Mouse (Mus musculus): ENCODE measurements around the gene Fam117a. TPM values are rescaled to one million over a fixed set of nuclear protein-coding genes. Genes with fewer than 3 reads are reported as not detected.

Fam117a gene
- 9.6 and 10.7 TPM in 2 replicates for polyA plus RNA-seq (2015; fragmentation: Nextera tagmentation; extraction: Ambion mirVana)

DNA sequence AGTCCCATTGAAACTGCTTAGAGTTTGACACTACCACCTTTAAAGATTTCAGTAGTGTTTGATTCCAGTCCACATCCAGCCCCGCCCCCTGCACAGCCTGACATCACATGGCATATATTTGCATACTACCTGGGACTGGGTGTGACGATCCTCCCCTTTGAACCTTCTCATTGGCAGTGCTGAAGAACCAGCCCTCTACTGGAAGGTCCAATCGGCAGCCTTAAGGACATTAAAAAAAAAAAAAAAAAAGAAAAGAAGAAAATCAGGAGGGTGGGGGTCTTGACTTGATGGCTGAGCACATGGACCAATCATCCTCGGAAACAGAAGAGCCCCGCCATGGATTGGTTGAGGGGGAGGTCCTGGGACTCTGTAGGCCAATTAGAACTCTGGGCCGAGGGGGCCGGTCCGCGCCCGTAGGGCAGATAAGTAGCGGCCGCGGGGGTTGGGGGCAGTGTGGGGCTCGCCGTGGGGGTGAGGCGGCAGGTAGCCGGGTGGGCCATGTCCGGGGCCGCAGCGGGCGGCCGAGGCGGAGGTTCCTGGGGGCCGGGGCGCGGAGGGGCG lies at the start of gene Fam117a:
Fam117a (plus strand) TSS at position 451 of the 561 bp plus-strand sequence.
- peaks cover 19% of the 10 kb centered on the region for H3K4me1 ChIP-seq (replicated peaks)
- WGBS = under 1% methylated on average over 27 of the region's 27 CpGs
- peak within 1 kb of the TSS; percentile 82 for H3K9ac ChIP-seq
- peak; percentile 98 for ATAC-seq
- H3K9me3 ChIP-seq = no peaks in the 10 kb centered on the region
- H3K4me3 ChIP-seq (replicated peaks) = peak within 1 kb of the TSS; percentile 99
- no peaks in the 10 kb centered on the region for H3K27me3 ChIP-seq (replicated peaks)
- peak within 1 kb of the TSS; percentile 85 for H3K4me2 ChIP-seq (replicated peaks)
- H3K27ac ChIP-seq = peak within 1 kb of the TSS; percentile 66
- H3K36me3 ChIP-seq = no peaks in the 10 kb centered on the region

DNA sequence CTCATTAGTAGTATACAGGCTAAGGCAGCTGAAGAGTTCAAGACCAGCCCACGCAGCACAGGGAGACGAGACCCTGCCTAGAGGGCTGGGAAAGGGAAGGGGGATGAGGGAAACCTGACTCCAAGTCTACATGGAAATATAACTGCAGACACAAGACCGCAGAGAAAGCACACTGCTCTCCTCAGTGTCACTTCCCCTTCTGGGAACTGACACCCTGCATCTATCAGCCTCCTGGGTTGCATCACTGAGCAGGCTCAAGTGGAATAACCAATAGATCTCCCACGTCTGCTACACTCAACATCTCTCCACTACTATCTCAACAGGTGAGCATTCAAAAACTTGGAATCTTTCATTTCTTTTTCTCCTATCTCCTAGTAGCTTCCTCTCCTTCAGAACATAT lies 44.8 kb upstream of the Fam117a start:
- Histone ChIP-seq H3K27me3 (replicated peaks) (no peaks in the 10 kb centered on the region), H3K4me3 (replicated peaks) (no peak overlapping the region), H3K27ac (no peak overlapping the region), H3K4me1 (replicated peaks) (no peaks in the 10 kb centered on the region), H3K36me3 (peaks cover 38% of the 10 kb centered on the region), H3K9me3 (no peaks in the 10 kb centered on the region), H3K4me2 (replicated peaks) (no peak overlapping the region), H3K9ac (no peak overlapping the region)
- ATAC-seq = no peak
- WGBS = 72% methylated on average over 4 of the region's 4 CpGs

DNA sequence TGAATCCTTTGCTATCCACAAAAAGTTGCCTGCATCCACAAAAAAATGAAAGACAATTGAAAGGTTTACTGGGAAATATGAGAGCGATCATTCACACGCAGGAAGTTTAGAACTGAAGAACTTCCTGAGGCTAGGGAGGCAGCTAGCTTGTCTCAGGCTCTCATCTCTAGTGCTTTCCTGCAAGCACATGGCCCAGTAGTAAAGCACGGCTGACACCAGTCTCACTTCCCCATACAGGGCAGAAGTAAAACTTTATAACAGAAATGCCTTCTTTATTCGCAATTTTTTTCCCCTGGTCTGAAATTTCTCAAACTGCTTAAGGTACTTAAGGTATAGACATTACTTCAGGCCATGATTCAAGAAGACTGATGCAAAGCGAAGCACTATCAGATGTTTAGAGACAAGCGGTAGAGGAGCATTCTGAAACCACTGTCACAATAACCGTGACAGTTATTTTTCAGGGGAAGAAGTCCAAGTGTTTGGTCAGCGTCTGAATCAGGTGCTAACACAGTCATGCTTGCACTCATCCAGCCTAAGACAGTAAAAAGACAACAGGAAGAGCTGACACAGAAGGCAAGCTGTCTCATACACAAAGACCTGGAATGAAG lies 43.7 kb upstream of the Fam117a start:
- Histone ChIP-seq H3K4me2 (replicated peaks) (no peak overlapping the region), H3K4me3 (replicated peaks) (no peak overlapping the region), H3K9ac (no peak overlapping the region), H3K27me3 (replicated peaks) (no peaks in the 10 kb centered on the region), H3K4me1 (replicated peaks) (no peaks in the 10 kb centered on the region), H3K36me3 (peaks cover 38% of the 10 kb centered on the region), H3K27ac (no peak overlapping the region), H3K9me3 (no peaks in the 10 kb centered on the region)
- no peak for ATAC-seq
- 85% methylated on average over 8 of the region's 8 CpGs for WGBS

DNA sequence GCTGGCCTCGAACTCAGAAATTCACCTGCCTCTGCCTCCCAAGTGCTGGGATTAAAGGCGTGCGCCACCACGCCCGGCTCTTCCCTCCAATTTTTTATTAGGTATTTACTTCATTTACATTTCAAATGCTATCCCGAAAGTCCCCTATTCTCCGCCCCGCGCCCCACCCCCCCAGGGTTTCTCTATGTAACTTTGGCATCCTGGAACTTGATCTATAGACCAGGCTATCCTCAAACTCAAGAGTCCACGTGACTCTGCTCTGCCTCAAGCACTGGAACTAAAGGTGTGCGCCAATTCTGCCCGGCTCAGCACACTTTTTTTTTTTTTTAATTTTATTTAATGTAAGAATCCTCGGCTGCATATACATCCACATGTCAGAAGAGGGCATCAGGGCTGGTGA lies 41.1 kb upstream of the Fam117a start:
- no peak for ATAC-seq
- Histone ChIP-seq H3K27me3 (replicated peaks) (no peaks in the 10 kb centered on the region), H3K9ac (no peak overlapping the region), H3K27ac (no peak overlapping the region), H3K4me3 (replicated peaks) (no peak overlapping the region), H3K4me1 (replicated peaks) (no peaks in the 10 kb centered on the region), H3K36me3 (peaks cover 39% of the 10 kb centered on the region), H3K9me3 (no peaks in the 10 kb centered on the region), H3K4me2 (replicated peaks) (no peak overlapping the region)
- 91% methylated on average over 13 of the region's 13 CpGs for WGBS

DNA sequence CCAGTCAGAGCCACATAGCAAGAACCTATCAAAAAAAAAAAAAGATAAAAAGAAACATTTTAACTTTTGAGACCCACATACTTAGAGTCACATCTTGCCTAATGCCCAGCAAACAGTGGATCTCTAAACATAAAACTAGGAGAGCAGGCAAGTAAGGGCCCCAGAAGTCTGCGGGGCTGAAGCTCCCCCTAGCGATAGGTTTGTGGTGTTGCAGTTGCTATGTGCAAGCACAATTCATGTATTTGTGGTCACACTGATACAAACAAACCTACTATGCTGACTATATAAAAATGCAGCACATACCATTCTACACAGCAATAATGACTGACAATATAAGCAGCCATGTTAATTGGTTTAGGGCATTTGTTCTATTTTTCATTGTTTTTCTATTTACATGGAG lies 38.7 kb upstream of the Fam117a start:
- 20% methylated on average over 2 of the region's 2 CpGs for WGBS
- no peak for ATAC-seq
- peaks cover 36% of the 10 kb centered on the region for H3K36me3 ChIP-seq

DNA sequence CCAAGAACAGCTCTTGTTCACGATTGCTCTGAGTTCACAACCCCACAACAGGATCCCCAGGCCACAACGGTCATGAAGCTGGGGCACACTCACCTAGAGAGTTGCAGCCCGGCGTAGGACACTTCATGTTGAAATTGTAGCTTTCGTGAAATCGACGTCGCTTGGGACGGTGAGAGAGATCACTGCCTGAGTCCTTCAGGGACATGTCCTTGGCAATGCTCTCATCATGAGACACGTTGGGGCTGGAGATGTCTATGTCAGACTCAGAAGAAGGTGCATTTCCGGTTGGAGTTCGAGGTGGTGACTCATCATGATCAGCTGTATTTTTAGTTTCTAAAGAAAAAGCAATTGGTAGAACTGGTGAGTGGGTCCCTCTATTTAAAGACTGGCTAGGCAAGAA lies 36.9 kb upstream of the Fam117a start:
- H3K4me2 ChIP-seq (replicated peaks) = no peak overlapping the region
- 0 out of 2 replicates have a peak, but pooled peaks cover 2% of the 10 kb centered on the region for H3K4me1 ChIP-seq (replicated peaks)
- H3K4me3 ChIP-seq (replicated peaks) = no peak overlapping the region
- WGBS = 91% methylated on average over 12 of the region's 12 CpGs
- H3K9me3 ChIP-seq = no peaks in the 10 kb centered on the region
- H3K36me3 ChIP-seq = peaks cover 25% of the 10 kb centered on the region
- no peak overlapping the region for H3K9ac ChIP-seq
- no peak overlapping the region for H3K27ac ChIP-seq
- no peaks in the 10 kb centered on the region for H3K27me3 ChIP-seq (replicated peaks)
- ATAC-seq = no peak

More for the DNA sequence above, 38.7 kb upstream of the Fam117a start:
- H3K4me3 ChIP-seq (replicated peaks) = no peak overlapping the region
- H3K9me3 ChIP-seq = no peaks in the 10 kb centered on the region
- H3K4me1 ChIP-seq (replicated peaks) = 0 out of 2 replicates have a peak, but pooled peaks cover 2% of the 10 kb centered on the region
- H3K9ac ChIP-seq = no peak overlapping the region
- no peak overlapping the region for H3K4me2 ChIP-seq (replicated peaks)
- H3K27me3 ChIP-seq (replicated peaks) = no peaks in the 10 kb centered on the region
- no peak overlapping the region for H3K27ac ChIP-seq

DNA sequence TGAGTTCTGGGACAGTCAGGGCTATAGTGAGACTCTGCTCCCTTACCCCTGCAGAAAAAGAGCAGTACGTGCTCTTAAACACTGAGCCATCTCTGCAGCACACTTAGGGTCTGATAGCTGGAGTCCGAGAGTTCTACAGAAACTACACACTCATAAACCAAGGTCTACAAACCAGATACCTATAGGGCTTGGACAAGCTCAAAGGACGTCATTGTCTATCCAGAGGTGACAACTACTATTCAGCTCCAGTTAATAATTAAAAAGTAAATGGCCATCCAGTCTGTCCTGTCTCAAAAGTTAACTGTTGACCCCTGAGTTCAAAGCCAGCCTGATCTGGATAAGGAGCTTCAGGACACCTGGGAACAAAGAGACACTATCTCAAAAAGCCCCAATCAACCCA lies 35.0 kb upstream of the Fam117a start:
- H3K9me3 ChIP-seq = no peaks in the 10 kb centered on the region
- H3K27ac ChIP-seq = peak overlapping the region; percentile 74
- 79% methylated on average over 3 of the region's 3 CpGs for WGBS
- H3K4me1 ChIP-seq (replicated peaks) = peaks cover 4% of the 10 kb centered on the region; the same call in 1 of the 2 replicates
- no peak overlapping the region for H3K9ac ChIP-seq
- H3K4me2 ChIP-seq (replicated peaks) = no peak overlapping the region
- no peak overlapping the region for H3K4me3 ChIP-seq (replicated peaks)
- H3K36me3 ChIP-seq = peaks cover 25% of the 10 kb centered on the region
- no peaks in the 10 kb centered on the region for H3K27me3 ChIP-seq (replicated peaks)
- peak; percentile 93 for ATAC-seq

DNA sequence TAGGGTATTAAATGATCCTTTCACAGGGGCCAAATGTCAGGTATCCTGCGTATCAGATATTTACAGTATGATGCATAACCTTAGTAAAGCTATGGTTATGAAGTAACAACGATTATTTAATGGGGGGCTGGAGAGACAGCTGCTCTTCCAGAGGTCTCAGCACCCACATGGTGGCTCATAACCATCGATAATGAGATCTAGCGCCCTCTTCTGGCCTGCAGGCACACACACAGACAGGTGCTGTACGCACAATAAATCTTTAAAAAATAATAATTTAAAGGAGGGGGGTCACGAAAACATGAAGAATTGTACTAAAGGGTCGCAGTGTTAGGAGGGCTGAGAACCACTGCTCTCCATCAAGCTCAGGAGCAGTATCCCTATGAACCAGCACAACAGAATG lies 31.2 kb upstream of the Fam117a start:
- Histone ChIP-seq H3K36me3 (peaks cover 6% of the 10 kb centered on the region), H3K27ac (no peak overlapping the region), H3K27me3 (replicated peaks) (no peaks in the 10 kb centered on the region), H3K4me2 (replicated peaks) (no peak overlapping the region), H3K9ac (no peak overlapping the region), H3K4me1 (replicated peaks) (peaks cover 6% of the 10 kb centered on the region; the same call in 1 of the 2 replicates), H3K9me3 (no peaks in the 10 kb centered on the region), H3K4me3 (replicated peaks) (no peak overlapping the region)
- 85% methylated on average over 7 of the region's 7 CpGs for WGBS
- no peak for ATAC-seq

DNA sequence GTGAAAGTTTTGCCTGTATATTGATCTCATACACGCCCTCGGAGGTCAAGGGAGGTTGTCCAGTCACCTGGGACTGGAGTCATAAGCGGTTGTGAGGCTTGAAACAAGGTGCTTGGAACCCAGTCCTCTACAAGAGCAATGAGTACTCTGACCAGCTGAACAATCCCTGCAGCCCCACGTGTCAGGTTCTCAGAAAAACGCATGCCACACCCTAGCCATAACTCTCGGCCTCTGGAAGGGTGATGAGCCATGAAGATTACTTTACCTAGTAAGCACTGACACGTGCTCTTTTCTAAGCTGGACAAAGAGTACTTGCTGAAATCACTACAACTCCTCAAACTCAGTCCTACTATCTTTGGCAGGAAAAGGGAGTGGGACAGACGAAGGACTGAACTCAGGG lies 29.3 kb upstream of the Fam117a start:
- Histone ChIP-seq H3K4me2 (replicated peaks) (no peak overlapping the region), H3K36me3 (peaks cover under 1% of the 10 kb centered on the region; the same call in 1 of the 2 replicates), H3K27ac (peak overlapping the region; percentile 67; the same call in 1 of the 2 replicates), H3K4me3 (replicated peaks) (no peak overlapping the region), H3K4me1 (replicated peaks) (peaks cover 9% of the 10 kb centered on the region), H3K9me3 (no peaks in the 10 kb centered on the region), H3K9ac (no peak overlapping the region), H3K27me3 (replicated peaks) (no peaks in the 10 kb centered on the region)
- ATAC-seq = 0 out of 2 replicates have a peak, but pooled peaks have one; percentile 11
- WGBS = 64% methylated on average over 8 of the region's 8 CpGs

DNA sequence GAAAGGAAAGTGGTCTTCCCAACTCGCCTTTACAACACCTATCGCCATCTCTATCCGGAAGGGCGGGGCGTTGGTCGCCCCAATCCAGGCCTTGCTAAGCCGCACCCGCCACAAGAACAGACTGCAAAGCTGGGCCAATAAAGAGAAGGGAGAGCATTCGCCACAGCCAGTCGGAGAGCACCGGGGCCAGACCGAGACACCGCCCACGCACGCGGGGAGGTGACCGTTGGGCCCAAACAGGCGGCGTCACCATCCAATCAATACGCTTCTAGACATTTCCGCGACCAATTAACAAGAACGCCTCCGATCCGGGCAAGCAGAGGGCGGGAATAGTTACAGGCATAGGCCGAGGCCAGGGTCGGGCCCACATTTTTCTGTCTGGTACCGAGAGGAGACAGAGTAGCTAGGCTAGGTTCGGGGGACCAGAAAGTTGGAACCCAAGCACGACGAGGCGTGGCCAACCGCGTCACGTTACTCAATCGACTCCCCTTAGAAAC lies 27.3 kb upstream of the Fam117a start:
- under 1% methylated on average over 37 of the region's 37 CpGs for WGBS
- H3K27me3 ChIP-seq (replicated peaks) = no peaks in the 10 kb centered on the region
- peak overlapping the region; percentile 98 for H3K27ac ChIP-seq
- peak overlapping the region; percentile 83 for H3K4me3 ChIP-seq (replicated peaks)
- H3K9ac ChIP-seq = peak overlapping the region; percentile 98
- peak overlapping the region; percentile 69 for H3K4me2 ChIP-seq (replicated peaks)
- peaks cover 9% of the 10 kb centered on the region for H3K4me1 ChIP-seq (replicated peaks)
- ATAC-seq = peak; percentile 96
- no peaks in the 10 kb centered on the region for H3K9me3 ChIP-seq
- H3K36me3 ChIP-seq = no peaks in the 10 kb centered on the region; the same call in 1 of the 2 replicates

DNA sequence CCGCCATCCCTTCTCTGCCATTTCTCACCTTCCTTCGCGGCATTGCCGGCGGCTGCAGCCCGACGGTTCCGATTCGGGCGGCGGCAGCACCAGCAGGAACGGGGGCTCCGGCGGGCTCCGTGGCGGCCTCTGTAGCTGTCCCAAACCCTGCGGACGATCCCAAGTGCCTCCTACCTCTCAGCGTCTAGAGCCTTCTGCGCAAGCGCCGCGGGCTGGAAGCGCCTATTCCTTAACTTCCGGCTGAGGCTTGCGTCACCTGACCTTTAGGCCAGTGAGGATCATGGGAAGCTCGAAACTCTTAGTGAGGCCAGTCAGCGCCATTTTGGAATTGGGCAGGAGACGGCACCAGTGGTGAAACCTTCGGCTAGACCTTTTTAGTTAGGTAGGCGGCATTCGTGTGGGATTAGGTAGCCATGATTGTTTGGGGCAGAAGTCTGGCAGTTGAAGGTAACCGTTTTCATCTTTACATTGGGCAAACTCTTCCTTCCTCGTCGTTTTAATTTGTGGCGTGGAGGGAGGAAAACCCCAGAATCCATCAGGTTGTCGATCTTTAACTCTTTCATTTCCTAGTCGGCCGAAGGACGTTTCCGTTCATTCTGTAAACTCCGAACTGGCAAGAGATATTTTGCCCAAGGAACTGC lies 26.7 kb upstream of the Fam117a start, which contains the start of gene Kat7:
Kat7 (minus strand) TSS at position 240 of the 641 bp plus-strand sequence.
- Histone ChIP-seq H3K4me2 (replicated peaks) (peak within 1 kb of the TSS; percentile 69), H3K27me3 (replicated peaks) (no peaks in the 10 kb centered on the region), H3K4me1 (replicated peaks) (peaks cover 9% of the 10 kb centered on the region), H3K36me3 (no peaks in the 10 kb centered on the region), H3K9me3 (no peaks in the 10 kb centered on the region), H3K9ac (peak within 1 kb of the TSS; percentile 98), H3K4me3 (replicated peaks) (peak within 1 kb of the TSS; percentile 83), H3K27ac (peak within 1 kb of the TSS; percentile 98)
- peak; percentile 94 for ATAC-seq
- WGBS = under 1% methylated on average over 42 of the region's 42 CpGs

DNA sequence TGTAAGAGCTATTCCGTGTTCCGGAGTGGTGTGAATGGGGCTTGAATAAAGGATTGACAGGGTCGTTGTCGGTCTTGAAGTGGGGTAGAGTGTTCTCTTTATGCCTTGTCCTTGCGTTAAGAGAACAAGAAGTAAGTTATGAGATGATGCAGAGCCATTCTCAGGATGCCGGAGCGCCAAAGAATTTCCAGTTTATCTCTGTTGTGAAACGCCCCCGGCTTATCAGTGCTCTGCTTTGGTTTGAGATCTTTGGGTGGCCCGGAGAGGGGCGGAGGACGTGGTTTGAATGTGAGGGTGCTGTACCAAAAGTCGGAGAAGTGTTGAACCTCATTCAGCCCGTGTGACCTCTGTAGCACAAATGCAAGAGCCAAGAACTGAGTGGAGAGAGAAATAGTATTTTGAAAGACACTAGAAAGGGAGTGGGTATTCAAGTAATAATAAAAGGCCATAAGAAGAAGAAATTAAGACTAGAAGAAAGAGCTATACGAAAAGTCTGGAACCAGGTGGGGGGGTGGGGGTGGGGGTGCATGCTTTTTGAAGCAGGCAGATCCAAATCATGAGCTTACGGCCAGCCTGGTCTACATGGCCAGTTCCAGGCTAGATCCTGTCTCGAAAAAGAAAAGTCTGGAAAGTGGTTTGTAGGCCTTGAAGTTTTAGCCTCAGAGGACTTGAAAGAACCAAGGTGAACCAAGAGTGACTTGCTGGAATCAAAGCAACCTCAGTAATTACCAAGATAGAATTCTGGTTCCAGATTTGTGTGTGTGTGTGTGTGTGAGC lies 26.0 kb upstream of the Fam117a start:
- Histone ChIP-seq H3K9ac (peak overlapping the region; percentile 64), H3K36me3 (no peaks in the 10 kb centered on the region), H3K9me3 (no peaks in the 10 kb centered on the region), H3K27me3 (replicated peaks) (no peaks in the 10 kb centered on the region), H3K27ac (peak overlapping the region; percentile 85), H3K4me3 (replicated peaks) (peak overlapping the region; percentile 83), H3K4me2 (replicated peaks) (peak overlapping the region; percentile 51), H3K4me1 (replicated peaks) (peaks cover 9% of the 10 kb centered on the region)
- ATAC-seq = peak; percentile 0; the same call in 1 of the 2 replicates
- WGBS = 4% methylated on average over 17 of the region's 17 CpGs
